Mouse (Mus musculus) gastrocnemius, postnatal 10 days (tissue): ENCODE measurements around the gene Tenm4. TPM values are rescaled to one million over a fixed set of nuclear protein-coding genes. Genes with fewer than 3 reads are reported as not detected.

Experiments
- DNase-seq: peaks from one replicate; pipeline ENCODE4 v3.0.0; 2021; ENCODE audit warnings: mixed read lengths
- total RNA-seq, 2 experiments: library from RNA; stranded (reverse); gene quantifications; 2 replicates each; pipeline ENCODE4 v1.2.3; 2021

Gene Tenm4
- total RNA-seq, 2 experiments from 2014 or later = 11.0 to 15.0 TPM

DNA sequence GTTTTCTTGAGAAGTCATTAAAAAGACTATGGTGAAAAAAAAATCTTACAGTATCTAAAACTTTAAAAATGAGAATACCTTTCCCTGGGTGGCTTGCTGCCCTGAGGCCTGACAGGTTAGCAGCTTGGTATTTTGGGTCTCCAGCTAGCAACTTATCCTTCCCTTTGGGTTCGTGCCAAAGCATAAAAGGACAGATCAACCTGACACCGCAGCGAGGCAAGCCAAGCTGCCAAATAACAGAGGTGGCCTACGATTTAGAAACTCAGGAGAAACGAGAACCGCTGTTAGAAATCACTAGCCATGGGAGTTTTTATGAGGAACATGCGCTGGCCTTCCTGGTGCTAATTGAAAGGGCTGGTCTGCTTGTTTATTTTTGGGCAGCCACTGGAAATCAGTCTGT, 571.2 kb downstream of the Tenm4 start:
- no peak for DNase-seq

DNA sequence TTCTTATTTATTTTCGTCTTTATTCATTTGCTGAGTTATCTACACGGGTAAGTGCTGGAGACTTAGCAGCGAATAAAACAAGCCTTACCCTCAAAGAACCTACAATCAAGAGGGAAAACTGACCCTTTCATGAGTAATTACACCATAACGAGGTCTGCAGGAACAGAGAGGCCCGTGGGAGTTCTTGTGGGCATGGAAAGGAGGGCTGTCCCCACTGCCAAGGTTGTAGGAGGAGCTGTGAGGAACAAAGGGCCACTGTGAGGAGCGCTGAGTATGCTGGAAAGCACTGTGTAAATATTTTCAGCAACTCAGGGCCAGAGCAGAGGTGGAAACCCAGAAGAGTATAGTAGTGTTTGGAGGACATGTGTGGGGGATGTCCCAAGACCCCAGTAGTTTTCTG, 574.9 kb downstream of the Tenm4 start:
- DNase-seq = no peak

DNA sequence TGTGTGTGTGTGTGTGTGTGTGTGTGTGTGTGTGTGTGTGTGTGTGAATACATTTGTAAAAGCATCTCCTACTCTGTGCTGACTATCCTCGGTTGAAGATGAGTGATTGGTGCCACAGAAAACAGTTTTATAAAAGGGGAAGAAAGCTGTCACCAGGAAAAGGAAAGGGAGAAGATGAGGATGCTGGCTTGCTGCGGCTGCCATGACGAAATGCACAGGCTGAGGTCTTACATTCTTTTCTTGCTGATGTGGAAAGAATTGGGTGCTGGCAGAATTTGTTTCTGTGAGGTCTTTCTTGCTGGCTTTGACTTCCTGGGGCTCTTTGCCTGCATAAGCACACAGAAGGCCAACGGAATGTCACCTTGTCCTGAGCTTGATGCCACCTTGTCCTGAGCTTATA, 575.7 kb downstream of the Tenm4 start:
- no peak for DNase-seq

DNA sequence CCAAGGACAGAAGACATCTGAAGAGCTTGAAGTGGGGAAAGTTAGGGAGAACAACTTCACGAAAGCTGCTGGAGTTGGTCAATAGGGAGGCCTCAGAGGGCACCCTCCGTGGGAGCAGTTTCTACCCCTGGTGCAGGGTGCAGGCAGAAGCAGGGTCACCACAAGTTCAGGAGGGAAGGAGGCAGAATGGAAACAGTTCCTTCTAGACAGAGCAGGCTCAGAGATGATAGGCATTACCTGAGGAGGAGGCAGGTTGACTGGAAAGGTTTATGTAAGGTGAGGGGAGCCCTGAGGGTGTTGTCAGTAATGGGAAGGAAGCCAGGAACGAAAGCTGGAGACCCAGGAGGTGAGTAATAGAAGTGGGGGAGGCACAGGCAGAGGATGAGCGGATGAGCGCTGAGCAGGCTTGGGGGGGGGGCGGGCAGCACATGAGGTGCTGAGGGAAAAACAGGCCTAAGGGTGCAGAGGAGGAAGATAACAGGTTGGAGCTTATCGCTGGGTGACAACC, 577.5 kb downstream of the Tenm4 start:
- DNase-seq = no peak

DNA sequence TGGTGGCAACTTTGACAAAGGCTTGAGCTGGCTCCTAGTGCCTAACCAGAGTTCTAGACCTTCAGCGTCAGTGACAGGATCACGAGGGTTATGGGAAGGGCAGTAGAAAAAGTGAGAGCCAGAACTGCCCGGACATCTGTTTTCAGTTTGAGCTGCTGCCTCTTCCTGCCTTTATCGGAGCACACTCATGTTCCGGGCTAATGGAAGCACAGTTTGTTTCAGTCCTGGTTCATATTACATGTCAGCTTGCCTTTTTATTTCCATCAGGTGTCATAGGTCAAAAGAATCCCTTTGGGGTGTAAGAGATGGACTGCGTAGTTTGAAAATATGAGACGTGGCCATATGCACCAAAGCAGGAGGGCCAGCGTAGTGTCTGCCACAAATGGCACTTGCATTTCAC, 578.7 kb downstream of the Tenm4 start:
- no peak for DNase-seq

DNA sequence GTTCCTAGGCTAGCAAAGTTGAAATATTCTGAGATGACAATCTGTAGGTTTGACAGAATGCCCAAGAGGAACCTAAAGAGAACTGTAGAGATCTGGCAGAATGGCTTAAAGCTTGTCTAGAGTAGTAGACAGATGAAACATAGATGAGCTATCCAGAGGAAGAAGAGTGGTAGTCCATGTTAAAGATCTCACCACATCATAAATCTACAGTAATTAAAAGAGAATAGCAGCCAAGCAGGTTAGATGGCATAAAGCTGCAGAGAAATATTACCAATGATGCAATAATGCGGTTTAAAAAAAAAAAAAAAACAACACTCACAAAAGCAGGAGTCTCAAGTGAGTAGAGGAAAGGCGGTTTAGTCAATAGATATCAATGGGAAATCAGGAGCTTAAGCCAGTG, 580.2 kb downstream of the Tenm4 start:
- no peak for DNase-seq

DNA sequence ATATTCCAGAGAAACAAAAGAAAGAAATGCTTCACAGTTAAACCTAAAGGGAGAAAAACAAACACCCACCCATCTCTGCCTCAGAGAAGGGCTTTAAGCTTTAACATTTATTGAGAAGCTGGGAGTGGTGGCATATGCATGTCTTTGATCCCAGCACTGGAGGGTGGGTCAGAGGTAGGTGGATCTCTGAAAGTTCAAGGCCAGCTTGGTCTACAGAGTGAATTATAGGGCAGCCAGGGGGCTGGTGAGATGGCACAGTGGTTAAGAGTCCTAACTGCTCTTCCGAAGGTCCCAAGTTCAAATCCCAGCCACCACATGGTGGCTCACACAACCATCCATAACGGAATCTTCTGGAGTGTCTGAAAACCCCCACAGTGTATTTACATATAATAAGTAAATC, 581.7 kb downstream of the Tenm4 start:
- DNase-seq = no peak

DNA sequence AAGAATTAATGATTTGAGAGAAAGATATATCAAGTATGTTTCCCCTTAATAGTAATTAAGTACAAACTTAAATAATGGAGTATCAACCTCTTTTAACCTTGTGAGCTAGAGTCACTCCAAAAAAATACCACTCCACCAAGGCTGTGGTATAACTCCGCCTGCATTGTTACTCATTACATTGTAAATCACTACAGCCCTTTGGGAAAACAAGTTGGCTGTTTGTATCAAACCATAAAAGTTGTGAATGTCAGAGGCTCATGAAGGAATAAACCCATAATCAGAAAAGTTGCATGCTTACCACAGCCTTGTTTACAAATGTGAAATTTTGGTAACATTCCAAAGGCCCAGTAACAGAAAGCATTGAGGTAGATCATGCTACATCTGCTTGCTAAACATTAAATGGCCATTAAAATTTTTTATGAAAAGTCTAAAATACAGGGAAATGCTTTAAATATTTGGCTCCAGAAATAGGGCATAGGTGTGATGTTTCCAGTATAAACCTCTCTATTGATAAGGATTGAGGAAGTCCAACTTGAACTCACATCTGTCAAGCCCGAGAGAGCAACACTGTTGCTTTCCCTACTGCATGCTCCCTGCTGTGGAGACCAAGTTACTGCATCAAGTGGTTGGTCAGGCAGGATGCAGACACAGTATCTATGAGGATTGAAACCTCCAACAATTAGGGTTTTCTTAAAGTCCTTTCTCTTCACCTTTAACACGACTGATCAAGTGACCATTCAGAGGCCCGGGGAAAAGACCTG, 582.5 kb downstream of the Tenm4 start:
- DNase-seq = no peak

DNA sequence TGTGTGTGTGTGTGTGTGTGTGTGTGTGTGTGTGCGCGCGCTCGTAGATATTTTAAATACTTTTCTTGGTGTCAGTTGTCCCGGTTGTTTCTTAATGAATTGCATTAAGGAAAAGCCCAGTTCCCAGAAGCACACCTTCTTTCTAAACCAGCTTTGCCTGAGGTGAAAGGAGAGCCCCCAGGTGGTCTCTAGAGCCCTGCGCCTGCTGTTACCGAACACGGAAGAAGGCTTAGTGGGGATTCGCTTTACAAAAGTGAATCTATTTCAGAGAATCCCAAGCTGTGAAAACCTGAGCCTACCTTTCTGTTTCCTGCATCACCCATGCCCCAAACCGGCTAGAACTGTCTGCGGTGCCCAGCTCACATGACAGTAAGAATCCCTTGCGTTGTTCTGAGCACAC, 583.1 kb downstream of the Tenm4 start:
- DNase-seq = no peak

DNA sequence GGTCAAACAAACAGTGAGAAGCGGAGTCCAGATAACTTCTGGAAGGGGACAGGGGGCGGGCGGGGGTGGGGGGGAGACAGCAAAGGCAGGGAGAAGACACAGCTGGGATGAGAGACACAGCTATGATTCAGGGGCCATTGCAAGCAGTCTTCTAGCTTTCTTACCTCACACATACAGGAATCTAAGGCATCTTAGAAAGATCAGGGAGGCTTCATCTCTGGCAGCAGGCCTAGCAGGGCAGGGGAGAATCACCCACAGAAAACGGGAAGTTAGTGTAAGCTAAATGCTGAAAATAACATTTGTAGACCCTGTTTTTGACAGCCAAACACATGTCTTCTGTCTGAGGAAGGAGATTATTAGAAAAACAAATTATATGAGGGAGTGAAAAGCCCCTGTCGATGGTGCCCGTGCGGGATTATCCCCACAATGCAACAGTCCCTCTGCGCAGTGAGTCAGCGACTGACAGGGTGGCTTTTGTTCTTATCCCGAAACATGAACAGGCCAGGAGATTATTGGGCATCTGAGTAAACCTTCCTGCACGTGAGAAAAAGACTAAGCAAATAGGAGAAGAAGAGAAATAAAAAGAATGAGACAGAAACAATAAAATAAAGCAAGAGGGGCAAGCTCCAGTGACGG, 584.5 kb downstream of the Tenm4 start:
- no peak for DNase-seq

DNA sequence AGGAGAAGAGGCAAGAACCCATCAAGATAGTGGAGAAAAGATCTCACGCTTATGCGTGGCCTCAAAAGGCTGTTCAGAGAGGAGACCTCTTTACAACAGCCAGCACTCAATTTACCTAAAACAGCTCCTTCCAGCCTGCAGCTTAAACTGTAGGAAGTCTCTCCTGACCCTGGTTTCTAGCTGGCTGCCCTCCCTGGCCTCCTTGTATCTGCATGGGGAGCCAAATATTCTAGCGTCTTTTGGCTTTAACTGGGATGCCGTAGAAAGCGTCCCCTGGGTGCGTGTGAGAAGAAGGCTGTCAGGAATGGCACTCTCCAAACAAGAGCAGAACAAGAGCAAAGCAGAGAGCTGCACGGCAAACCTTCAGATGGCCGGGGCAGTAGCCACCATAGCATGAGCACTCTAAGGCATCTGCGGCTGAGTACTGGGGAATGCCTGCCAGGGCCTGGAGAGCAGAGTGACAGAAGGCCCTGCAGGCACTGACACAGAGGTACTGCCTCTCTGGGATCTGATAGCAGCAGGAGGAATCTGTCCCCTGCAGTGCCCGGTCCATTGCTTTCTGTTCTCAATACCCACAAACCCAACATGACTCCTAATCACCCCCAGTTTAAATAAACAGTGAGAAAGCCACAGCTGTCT, 585.2 kb downstream of the Tenm4 start:
- no peak for DNase-seq

DNA sequence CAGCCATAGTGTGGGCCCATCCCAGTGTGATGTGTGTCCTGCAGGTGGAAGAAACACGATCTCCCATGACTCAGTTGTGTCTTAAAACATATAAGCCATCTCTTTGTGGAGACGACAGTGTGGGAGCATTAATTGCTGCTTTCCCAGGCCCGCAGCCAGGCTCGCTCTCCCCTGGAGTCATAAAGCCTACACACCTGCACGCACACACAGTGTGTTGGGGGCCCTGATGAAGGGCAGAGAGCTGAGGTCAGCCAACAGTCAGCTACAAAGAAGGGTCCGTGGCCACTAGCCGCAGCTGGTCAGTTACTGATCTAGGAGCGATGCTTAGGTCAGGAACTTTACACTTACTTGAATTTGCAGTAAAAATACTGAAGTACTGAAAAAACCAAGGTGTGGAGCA, 586.0 kb downstream of the Tenm4 start:
- no peak for DNase-seq

DNA sequence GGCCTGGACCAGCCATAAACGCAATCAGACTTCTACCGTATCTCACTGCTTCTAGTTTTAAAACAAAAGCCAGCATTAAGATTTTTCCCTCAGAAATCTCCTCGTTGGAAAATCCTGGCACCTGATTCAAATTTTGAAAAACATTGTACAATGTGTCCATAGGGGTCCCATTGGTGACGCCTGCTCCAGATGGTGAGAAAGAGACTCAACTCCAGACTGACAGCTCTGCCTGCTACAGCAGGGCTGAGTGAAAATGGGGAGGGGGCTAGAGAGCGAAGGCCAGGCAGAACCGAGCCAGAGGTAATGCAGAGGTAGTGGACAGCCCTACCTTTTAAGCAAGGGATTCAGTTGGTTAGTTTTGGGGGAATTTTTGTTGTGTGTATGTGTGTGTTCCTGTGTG, 589.2 kb downstream of the Tenm4 start:
- no peak for DNase-seq

DNA sequence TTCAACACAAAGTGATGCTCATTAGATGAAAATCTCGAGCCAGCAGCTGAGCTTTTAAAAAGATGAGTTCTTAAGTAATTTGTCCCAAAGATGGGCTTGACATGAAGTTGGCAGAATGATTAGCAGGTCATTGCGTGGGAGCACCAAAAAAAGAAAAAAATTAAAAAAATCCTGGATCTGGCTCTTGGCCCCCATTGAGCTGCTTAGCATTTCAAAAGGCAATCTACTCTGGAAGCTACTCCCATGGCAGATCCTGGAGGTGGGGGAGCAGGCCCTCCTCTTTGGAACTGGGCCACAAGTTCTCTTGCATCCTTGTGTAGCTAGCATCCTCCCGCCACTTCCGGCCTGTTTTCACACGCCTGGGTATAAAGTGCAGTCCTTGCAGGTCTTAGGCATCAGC, 590.1 kb downstream of the Tenm4 start:
- no peak for DNase-seq

DNA sequence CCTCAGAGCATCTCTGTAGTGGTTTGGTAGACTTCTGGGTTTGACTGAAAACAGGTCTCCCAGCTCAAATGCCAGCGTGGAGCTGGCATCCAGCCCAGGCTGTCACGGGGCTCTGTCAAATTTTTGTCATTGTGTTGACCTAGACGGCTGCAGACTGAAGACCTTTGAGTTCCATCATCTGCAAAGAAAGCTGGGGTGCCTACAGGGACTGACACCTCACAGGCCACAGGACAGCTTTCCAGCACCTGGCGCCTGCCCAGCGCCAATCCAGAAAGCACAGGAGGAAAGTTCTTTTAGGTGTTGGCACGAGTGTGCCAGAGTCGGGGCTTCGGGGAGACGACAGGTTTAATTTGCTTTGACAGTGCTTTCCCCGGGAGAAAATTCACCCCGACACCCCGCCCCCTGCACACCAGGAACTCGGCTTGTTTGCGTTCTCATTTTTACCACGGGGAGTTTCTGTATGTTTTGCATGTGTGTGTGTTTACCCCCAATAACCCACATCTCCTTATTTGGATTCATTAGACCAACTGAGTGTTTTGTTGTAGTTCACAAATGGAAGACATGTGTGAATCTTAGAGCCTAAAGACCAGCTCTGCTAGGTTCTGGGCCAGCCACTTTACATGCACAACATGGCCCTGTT, 594.4 kb downstream of the Tenm4 start:
- DNase-seq = no peak

DNA sequence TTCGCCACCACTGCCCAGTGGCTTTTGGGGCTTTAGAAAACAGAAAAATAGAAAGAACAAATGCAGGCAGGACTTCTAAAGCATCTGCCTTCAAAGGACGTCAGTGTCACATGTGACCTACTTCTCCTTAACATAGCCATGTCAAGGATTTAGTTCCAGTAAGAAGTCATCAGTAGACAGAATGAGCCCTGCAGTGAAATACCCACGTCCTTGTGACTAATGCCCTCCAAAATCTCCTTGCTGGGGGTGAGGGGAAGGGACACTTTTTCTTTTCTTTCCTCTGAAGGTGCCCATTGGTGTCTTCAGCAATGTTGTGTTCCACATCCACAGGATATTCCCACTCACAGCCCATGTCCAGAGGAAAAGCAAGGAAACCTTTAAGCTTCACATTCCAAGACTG, 596.0 kb downstream of the Tenm4 start:
- no peak for DNase-seq

DNA sequence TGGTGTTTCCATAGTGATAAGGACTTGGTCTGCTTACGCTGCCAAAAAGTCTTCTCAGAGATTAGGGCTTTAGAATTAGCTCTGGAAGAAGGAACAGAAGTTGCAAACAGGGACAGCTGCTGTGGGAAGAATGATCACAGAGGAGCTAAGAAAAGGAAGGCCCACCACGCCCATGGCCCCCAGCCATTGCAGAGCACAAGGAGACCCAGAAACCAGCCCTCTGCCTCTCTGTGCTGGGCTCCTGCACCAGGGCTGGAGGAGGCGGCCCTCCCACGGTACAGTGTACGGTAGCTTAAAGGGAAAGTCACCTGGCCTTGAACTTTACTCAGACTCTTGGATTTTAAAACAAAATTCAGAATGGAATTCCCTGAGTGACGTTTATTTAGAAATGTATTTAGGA, 597.7 kb downstream of the Tenm4 start:
- DNase-seq = no peak

DNA sequence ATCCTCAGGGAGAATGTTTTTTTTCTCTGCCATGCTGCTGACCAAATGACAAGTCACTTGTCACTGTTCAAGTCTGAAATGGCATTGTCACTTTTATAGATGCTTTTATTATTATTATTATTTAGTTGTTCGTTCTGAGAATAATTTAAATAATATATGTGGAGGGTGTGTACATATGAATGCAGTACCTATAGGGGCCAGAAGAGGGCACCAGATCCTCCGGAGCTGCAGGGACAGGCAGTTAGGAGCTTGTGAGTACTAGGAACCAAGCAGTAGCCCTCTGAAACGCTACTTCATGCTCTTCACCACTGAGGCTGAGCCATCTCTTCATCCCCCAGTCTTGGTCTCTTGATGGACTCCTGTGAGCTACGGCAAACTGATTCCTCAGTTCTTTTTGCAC, 598.7 kb downstream of the Tenm4 start:
- DNase-seq = peak; percentile 25

DNA sequence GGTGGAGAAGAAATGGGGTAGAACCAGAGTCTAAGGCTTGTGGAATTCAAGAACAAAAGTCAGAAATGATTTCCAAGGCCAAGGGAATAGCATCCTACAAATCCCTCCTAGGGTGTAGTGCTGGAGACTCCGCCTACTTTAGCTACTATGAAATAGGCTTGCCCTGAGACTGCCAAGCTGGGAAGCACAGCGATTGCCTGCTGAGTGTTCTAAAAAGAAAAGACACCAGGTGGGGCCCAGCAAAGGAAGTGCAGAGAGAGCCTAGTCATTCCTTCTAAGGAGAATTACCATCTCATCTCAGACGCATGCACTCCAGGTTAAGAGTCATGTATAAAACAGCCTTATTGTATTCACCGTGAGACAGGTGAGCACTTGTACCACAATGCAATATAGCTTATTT, 601.9 kb downstream of the Tenm4 start:
- DNase-seq = no peak

DNA sequence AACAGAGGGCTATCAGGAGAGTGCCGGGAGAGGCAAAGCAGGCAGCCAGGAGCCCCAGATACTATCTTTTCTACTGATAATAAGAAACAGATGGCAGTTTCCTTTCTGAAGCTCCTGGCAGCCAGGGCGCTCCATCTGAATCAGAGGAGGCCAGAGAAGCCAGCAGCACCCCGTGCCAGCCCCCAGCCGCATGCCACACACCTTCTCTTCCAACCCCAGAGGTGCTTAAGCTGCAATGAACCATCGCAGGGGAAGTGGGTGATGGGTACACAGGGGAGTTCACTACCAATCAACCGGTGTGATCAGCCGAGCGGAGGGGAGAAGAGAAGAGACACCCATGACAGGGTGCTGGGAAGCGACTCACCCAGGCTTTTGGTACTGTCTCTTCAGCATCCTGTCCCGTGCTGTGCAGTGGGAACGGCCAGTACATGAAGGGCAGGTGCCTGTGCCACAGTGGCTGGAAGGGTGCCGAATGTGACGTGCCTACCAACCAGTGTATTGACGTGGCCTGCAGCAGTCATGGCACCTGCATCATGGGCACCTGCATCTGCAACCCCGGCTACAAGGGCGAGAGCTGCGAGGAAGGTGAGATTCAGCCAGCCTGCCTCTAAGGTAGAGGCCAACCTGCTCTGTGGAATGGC, 602.7 kb downstream of the Tenm4 start:
- no peak for DNase-seq

DNA sequence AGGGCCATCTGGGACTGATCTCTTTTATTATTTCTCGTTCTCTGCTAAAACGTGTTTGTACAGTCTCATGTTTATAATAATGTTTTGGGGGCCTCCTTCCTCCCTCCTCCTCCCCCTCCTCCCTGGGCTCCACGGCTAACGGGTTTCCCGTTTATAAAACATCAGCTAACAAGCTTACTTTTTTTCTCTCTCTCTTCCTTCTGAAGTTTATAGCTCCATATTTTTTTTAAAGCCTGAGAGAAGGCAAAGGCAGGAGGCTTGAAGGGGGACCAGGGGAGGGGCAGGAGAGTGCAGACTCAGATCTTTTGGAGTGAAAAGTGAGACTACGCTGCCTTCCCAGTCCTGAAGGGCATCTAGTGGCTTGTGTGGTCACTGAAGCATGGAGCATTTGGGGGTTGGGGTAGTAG, 604.0 kb downstream of the Tenm4 start:
- DNase-seq = no peak

DNA sequence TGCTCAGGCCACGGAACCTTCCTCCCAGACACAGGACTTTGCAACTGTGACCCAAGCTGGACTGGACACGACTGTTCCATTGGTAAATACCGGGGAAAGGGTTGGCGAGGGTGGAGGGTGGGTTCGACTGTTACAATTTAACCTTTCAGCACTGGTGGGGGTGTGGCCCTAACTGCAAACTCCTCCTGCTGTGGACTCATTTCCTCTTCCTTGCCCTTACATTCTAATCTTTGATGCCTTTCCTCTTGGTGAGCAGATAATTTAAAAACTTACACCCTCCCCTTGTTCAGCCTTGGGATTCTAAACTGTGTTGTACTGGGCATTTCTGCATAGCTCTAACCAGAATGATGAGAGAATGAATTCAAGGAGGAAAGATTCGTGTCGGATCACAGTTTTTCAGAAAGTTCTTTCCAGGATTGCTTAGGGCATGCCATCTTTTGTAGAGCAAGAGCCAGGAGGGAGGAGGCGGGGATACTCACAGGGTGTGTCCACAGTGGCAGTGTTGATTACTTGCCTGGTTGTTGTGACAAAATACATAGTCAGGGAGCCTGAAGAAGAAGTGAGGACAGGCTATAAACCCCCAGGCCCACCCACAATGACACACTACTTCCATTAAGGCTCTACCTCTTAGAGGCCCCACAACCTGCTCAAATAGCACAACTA, 607.0 kb downstream of the Tenm4 start:
- no peak for DNase-seq
